ENCODE assay signal across 16 mouse cellular contexts in the genomic region with DNA sequence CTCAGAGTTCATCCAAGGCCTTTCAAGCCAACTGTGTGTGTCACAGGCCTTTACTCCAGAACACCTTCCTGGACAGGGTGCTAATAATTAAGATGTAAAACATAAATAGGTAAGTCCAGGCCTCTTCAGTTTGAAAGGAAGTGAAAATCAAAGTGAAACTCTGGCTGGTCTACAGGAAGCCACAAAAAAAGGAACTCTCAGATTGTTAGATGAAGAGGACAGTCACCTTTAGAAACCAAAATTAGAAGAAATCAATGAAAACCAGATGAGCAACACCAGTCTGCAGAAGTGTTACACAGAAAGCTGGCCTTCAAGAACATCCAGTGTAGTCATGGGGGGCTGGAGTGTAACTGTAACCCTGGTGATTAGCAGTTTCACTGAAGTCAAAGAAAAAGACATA.
"Had no signal": no experiment of that assay in that cellular context is flagged by ENCODE, and none has a peak within 500 bp of the region (broad histone marks: within the 10 kb centered on the region; RNA-seq: fewer than 3 reads in every experiment).

No protein-coding gene starts in this region.

- H3K9me3 ChIP-seq: intestine, embryonic 15.5 days; kidney, embryonic 15.5 days; limb, embryonic 13.5 days; midbrain, embryonic 10.5 days; neural tube, embryonic 12.5 days had no signal

- DNase-seq: kidney, adult 2 months; kidney, postnatal 14 days; left cerebral cortex, postnatal 4 days; lung, adult 2 months; lung, postnatal 36 days; midbrain, embryonic 14.5 days; right cerebral cortex, adult 18-20 months; thymus, adult 18-20 months; thymus, postnatal 14 days had no signal

- H3K4me1 ChIP-seq: intestine, embryonic 15.5 days; kidney, embryonic 15.5 days; limb, embryonic 13.5 days; midbrain, embryonic 10.5 days; neural tube, embryonic 12.5 days had no signal

- H3K27ac ChIP-seq: intestine, embryonic 15.5 days; kidney, embryonic 15.5 days; limb, embryonic 13.5 days; liver, embryonic 14.5 days; midbrain, embryonic 10.5 days; neural tube, embryonic 12.5 days had no signal

- ATAC-seq: intestine, embryonic 15.5 days; lung, postnatal 0 days had no signal

- H3K4me2 ChIP-seq: intestine, embryonic 15.5 days; kidney, embryonic 15.5 days; limb, embryonic 13.5 days; neural tube, embryonic 12.5 days had no signal

- H3K9ac ChIP-seq: intestine, embryonic 15.5 days; kidney, embryonic 15.5 days; limb, embryonic 13.5 days; liver, embryonic 14.5 days; neural tube, embryonic 12.5 days had no signal

- H3K27me3 ChIP-seq: intestine, embryonic 15.5 days; kidney, embryonic 15.5 days; limb, embryonic 13.5 days; neural tube, embryonic 12.5 days had no signal

- H3K4me3 ChIP-seq: intestine, embryonic 15.5 days; kidney, embryonic 15.5 days; limb, embryonic 13.5 days; midbrain, embryonic 10.5 days; neural tube, embryonic 12.5 days had no signal
